Mouse (Mus musculus) liver, embryonic 14.5 days (tissue): ENCODE results near the gene Cd68. TPM values are rescaled to one million over a fixed set of nuclear protein-coding genes. Genes with fewer than 3 reads are reported as not detected.
A peak's percentile ranks its signal among the peaks of the same experiment; 100 is the strongest.

Experiments
- ATAC-seq: fragments of 200-750 bp; cut with Nextera tagmentation; 2 replicates; pipeline ENCODE4 v1.8.0; 2017; ENCODE audit warnings: moderate number of reproducible peaks, mild to moderate bottlenecking, moderate library complexity; ENCODE audit not compliant: insufficient read depth
- DNase-seq, 3 experiments: peaks; one replicate each; pipeline ENCODE4 v3.0.0-alpha.2; 2012 to 2013; ENCODE audit warnings: low read depth in 3 of 3, low spot score in 3 of 3
- H3K27ac ChIP-seq: fragments of 300-500 bp; sonication (generic); 2 replicates; pipeline ENCODE4 v1.5.1; 2014; ENCODE audit warnings: moderate library complexity, mild to moderate bottlenecking, control low read depth, inconsistent platforms
- H3K27me3 ChIP-seq: fragments of 300-500 bp; sonication (generic); 2 replicates; pipeline ENCODE4 v1.6.1; 2014; ENCODE audit warnings: mild to moderate bottlenecking, low read length, moderate library complexity; ENCODE audit not compliant: control insufficient read depth, insufficient read depth
- H3K36me3 ChIP-seq: fragments of 300-500 bp; sonication (generic); replicated peaks from 2 replicates; pipeline ENCODE4 v1.6.1; 2014; ENCODE audit warnings: low read depth; ENCODE audit not compliant: control insufficient read depth, insufficient read depth
- H3K4me1 ChIP-seq, 2 experiments: fragments of 200-500 bp in 1 of 2; fragments of 300-500 bp in 1 of 2; sonication (generic) in 1 of 2; replicated peaks; 2 replicates each; pipeline ENCODE4 v1.6.1; 2012 to 2014; ENCODE audit warnings: antibody characterized with exemption in 1 of 2, inconsistent platforms in 1 of 2, low read length in 1 of 2; ENCODE audit not compliant: control insufficient read depth in 2 of 2, insufficient read depth in 2 of 2
- H3K4me2 ChIP-seq: fragments of 300-500 bp; sonication (generic); 2 replicates; pipeline ENCODE4 v1.6.1; 2014; ENCODE audit warnings: low read depth, mild to moderate bottlenecking, control low read depth, moderate library complexity
- H3K4me3 ChIP-seq, 2 experiments: fragments of 200-500 bp in 1 of 2; fragments of 300-500 bp in 1 of 2; sonication (generic) in 1 of 2; 2 replicates each; pipeline ENCODE4 v1.5.1; 2012 to 2014; ENCODE audit warnings: low read depth in 2 of 2, low read length in 2 of 2, mild to moderate bottlenecking in 2 of 2, control low read depth in 1 of 2, inconsistent platforms in 1 of 2, moderate library complexity in 1 of 2; ENCODE audit not compliant: insufficient read depth in 1 of 2
- H3K9ac ChIP-seq: fragments of 300-500 bp; sonication (generic); replicated peaks from 2 replicates; pipeline ENCODE4 v1.6.1; 2014; ENCODE audit warnings: mild to moderate bottlenecking, control low read depth, moderate library complexity
- H3K9me3 ChIP-seq: fragments of 300-500 bp; sonication (generic); 2 replicates; pipeline ENCODE4 v1.6.1; 2016; ENCODE audit warnings: low read length, mixed read lengths; ENCODE audit not compliant: control insufficient read depth
- CTCF ChIP-seq: IDR thresholded peaks from 2 replicates; pipeline ENCODE4 v1.5.1; 2016; ENCODE audit warnings: antibody characterized with exemption, low read depth, control low read depth
- EP300 ChIP-seq: IDR thresholded peaks from 2 replicates; pipeline ENCODE4 v1.6.1; 2016; ENCODE audit warnings: antibody characterized with exemption, low read depth
- WGBS: fragments of 180-500 bp; shearing (Covaris S2); extraction: QIAGEN DNeasy Blood & Tissue Kit; methylation state at CpG from one replicate; pipeline ENCODE4 v1.1.7; 2014; ENCODE audit not compliant: insufficient replicate concordance; 5-methylcytosine and 5-hydroxymethylcytosine counted together
- polyA plus RNA-seq, 2 experiments: library from polyadenylated mRNA; depleted of rRNA in 1 of 2; stranded (reverse) in 1 of 2; unstranded in 1 of 2; fragments of >200 nt; fragmentation: Nextera tagmentation in 1 of 2; extraction: Ambion mirVana in 1 of 2; gene quantifications; 2 replicates each; pipeline versions ENCODE4 v1.2.1 to v1.2.3; 2012 to 2014

Gene Cd68
- polyA plus RNA-seq, 2 experiments, result 9.4 to 18.9 TPM

GRCm38 (mm10) chr11:69693421-69693965 lies 27.5 kb upstream of the Cd68 start:
- WGBS, result 49% methylated on average over 11 of the region's 11 CpGs
- no peak for ATAC-seq
- Histone ChIP-seq H3K4me1 (peaks cover 0 to 9% of the 10 kb centered on the region in 2 experiments; a peak in 2 of 4 replicates), H3K27ac (no peak overlapping the region), H3K4me3 (no peak overlapping the region), H3K9me3 (no peaks in the 10 kb centered on the region), H3K9ac (no peak overlapping the region), H3K36me3 (no peaks in the 10 kb centered on the region), H3K4me2 (no peak overlapping the region), H3K27me3 (no peaks in the 10 kb centered on the region)
- TF ChIP-seq CTCF (no peak), EP300 (no peak)
- no peak for DNase-seq

- Histone ChIP-seq H3K4me2 (no peak overlapping the region), H3K9ac (no peak overlapping the region), H3K36me3 (no peaks in the 10 kb centered on the region), H3K4me1 (peaks cover 0 to 9% of the 10 kb centered on the region in 2 experiments; a peak in 2 of 4 replicates), H3K27me3 (no peaks in the 10 kb centered on the region), H3K4me3 (no peak overlapping the region), H3K27ac (no peak overlapping the region), H3K9me3 (no peaks in the 10 kb centered on the region)
- no peak for DNase-seq
- no peak for TF ChIP-seq CTCF
- peak; percentile 6; the same call in 1 of the 2 replicates for TF ChIP-seq EP300
- no peak for ATAC-seq
- 71% methylated on average over 6 of the region's 6 CpGs for WGBS
Observed at GRCm38 (mm10) chr11:69692863-69693262, 26.9 kb upstream of the Cd68 start.

- 25% methylated on average over 9 of the region's 9 CpGs for WGBS
- Histone ChIP-seq H3K9ac (no peak overlapping the region), H3K27ac (no peak overlapping the region), H3K4me3 (no peak overlapping the region), H3K4me1 (peaks cover 0 to 9% of the 10 kb centered on the region in 2 experiments; a peak in 2 of 4 replicates), H3K27me3 (no peaks in the 10 kb centered on the region), H3K36me3 (no peaks in the 10 kb centered on the region), H3K9me3 (no peaks in the 10 kb centered on the region), H3K4me2 (no peak overlapping the region)
- DNase-seq (no peak), ATAC-seq (no peak)
- TF ChIP-seq CTCF (no peak), EP300 (0 out of 2 replicates have a peak, but pooled peaks have one; percentile 13)
Observed at GRCm38 (mm10) chr11:69692196-69692811, 26.4 kb upstream of the Cd68 start.

- Histone ChIP-seq H3K27me3 (no peaks in the 10 kb centered on the region), H3K9ac (no peak overlapping the region), H3K9me3 (no peaks in the 10 kb centered on the region), H3K27ac (no peak overlapping the region), H3K36me3 (no peaks in the 10 kb centered on the region), H3K4me1 (peaks cover 0 to 18% of the 10 kb centered on the region in 2 experiments; a peak in 2 of 4 replicates), H3K4me3 (no peak overlapping the region), H3K4me2 (no peak overlapping the region)
- ATAC-seq (no peak), DNase-seq (no peak)
- 85% methylated on average over 1 of the region's 1 CpGs for WGBS
- TF ChIP-seq CTCF (no peak), EP300 (no peak)
Observed at GRCm38 (mm10) chr11:69689891-69690290, 23.9 kb upstream of the Cd68 start.

GRCm38 (mm10) chr11:69687061-69687460 lies 21.1 kb upstream of the Cd68 start:
- peaks cover 2 to 18% of the 10 kb centered on the region in 2 experiments; a peak in 2 of 4 replicates for H3K4me1 ChIP-seq
- no peak overlapping the region for H3K4me2 ChIP-seq
- no peak overlapping the region for H3K9ac ChIP-seq
- no peak overlapping the region for H3K27ac ChIP-seq
- TF ChIP-seq EP300 (no peak), CTCF (no peak)
- no peak for ATAC-seq
- no peaks in the 10 kb centered on the region for H3K9me3 ChIP-seq
- H3K36me3 ChIP-seq, result no peaks in the 10 kb centered on the region
- DNase-seq, result no peak
- no peaks in the 10 kb centered on the region for H3K27me3 ChIP-seq
- no peak overlapping the region for H3K4me3 ChIP-seq
- 66% methylated on average over 5 of the region's 5 CpGs for WGBS
